Mouse (Mus musculus): Measurements from ENCODE around the gene Elf2. TPM values are rescaled to one million over a fixed set of nuclear protein-coding genes. Genes with fewer than 3 reads are reported as not detected.
"Not testable (repeated sequence)": the region's sequence is repeated elsewhere in the genome, so short reads cannot be mapped to it uniquely, and the experiment has no call there.

The Elf2 gene
- total RNA-seq, 2 experiments from 2014 or later, result 79.8 to 85.1 TPM

GRCm38 (mm10) chr3:51222834-51223460 is 117.5 kb downstream of the Elf2 start:
- DNase-seq, result no peak
- intact Hi-C loops (cut with DNase I), result loop anchor here (2.0 kb wide), 1 partner anchor 20 kb away; no protein-coding TSS in a partner anchor

- intact Hi-C loops (cut with DNase I), result loop anchor here (2.0 kb wide), 1 partner anchor 20 kb away; no protein-coding TSS in a partner anchor
- peak; percentile 46 to 49 for DNase-seq
Measured at GRCm38 (mm10) chr3:51222302-51222701, 118.2 kb downstream of the Elf2 start.

- intact Hi-C loops (cut with DNase I), result loop anchor here (2.0 kb wide), 1 partner anchor 19 kb away; no protein-coding TSS in a partner anchor
Measured at GRCm38 (mm10) chr3:51221847-51222246, 118.6 kb downstream of the Elf2 start.

GRCm38 (mm10) chr3:51220846-51221245 is 119.6 kb downstream of the Elf2 start:
- no peak for DNase-seq
- intact Hi-C loops (cut with DNase I), result no loop called here

More at GRCm38 (mm10) chr3:51221847-51222246, 118.6 kb downstream of the Elf2 start:
- no peak for DNase-seq

- intact Hi-C loops (cut with DNase I), result no loop called here
- no peak for DNase-seq
Measured at GRCm38 (mm10) chr3:51219213-51219612, 121.2 kb downstream of the Elf2 start.

GRCm38 (mm10) chr3:51218385-51218784 is 122.1 kb downstream of the Elf2 start:
- intact Hi-C loops (cut with DNase I); DNase-seq: not testable (repeated sequence)

GRCm38 (mm10) chr3:51216351-51216750 is 124.1 kb downstream of the Elf2 start:
- intact Hi-C loops (cut with DNase I); DNase-seq: not testable (repeated sequence)

- intact Hi-C loops (cut with DNase I), result no loop called here
- DNase-seq, result no peak
Measured at GRCm38 (mm10) chr3:51215681-51216080, 124.8 kb downstream of the Elf2 start.

GRCm38 (mm10) chr3:51213111-51213510 is 127.4 kb downstream of the Elf2 start:
- no peak for DNase-seq
- intact Hi-C loops (cut with DNase I), result no loop called here

GRCm38 (mm10) chr3:51210485-51210884 is 130.0 kb downstream of the Elf2 start:
- no peak for DNase-seq
- intact Hi-C loops (cut with DNase I), result no loop called here

- no peak for DNase-seq
- intact Hi-C loops (cut with DNase I), result no loop called here
Measured at GRCm38 (mm10) chr3:51209503-51210314, 130.8 kb downstream of the Elf2 start.

- DNase-seq, result no peak
- intact Hi-C loops (cut with DNase I), result no loop called here
Measured at GRCm38 (mm10) chr3:51208633-51209032, 131.8 kb downstream of the Elf2 start.

GRCm38 (mm10) chr3:51206521-51206920 is 133.9 kb downstream of the Elf2 start:
- no peak for DNase-seq
- intact Hi-C loops (cut with DNase I), result no loop called here

- DNase-seq, result no peak
- intact Hi-C loops (cut with DNase I), result no loop called here
Measured at GRCm38 (mm10) chr3:51204897-51205296, 135.6 kb downstream of the Elf2 start.

GRCm38 (mm10) chr3:51204441-51204840 is 136.0 kb downstream of the Elf2 start:
- no peak for DNase-seq

GRCm38 (mm10) chr3:51203906-51204305 is 136.6 kb downstream of the Elf2 start:
- intact Hi-C loops (cut with DNase I), result loop anchor here (2.0 kb wide), 1 partner anchor 19 kb away; no protein-coding TSS in a partner anchor
- no peak for DNase-seq

More at GRCm38 (mm10) chr3:51204441-51204840, 136.0 kb downstream of the Elf2 start:
- intact Hi-C loops (cut with DNase I), result no loop called here

Small RNAs within 50 kb of the gene (microRNA-seq; reads per million reads assigned to microRNA genes)
- gene Gm24282, result 0 reads per million in 2 experiments

Other genes with a start within 250 kb of the Elf2 start
- 10 to 100 TPM; 28.9 to 75.4 TPM for gene Noct, start 116.2 kb downstream of the Elf2 start, total RNA-seq (2021)
- under 1 TPM; 0.42 to 0.48 TPM for gene Mgarp, start 56.1 kb upstream of the Elf2 start, total RNA-seq (2021)
- 1,000 to 10,000 TPM; 1,294 to 1,362 TPM for gene Ndufc1, start 68.3 kb upstream of the Elf2 start, total RNA-seq (2021)
- 10 to 100 TPM; 48.4 to 48.6 TPM for gene Naa15, start 74.5 kb upstream of the Elf2 start, total RNA-seq (2021)
- 10 to 100 TPM in 1 of 2 experiments, 1 to 10 TPM in 1; 9.8 to 13.9 TPM for gene Rab33b, start 143.3 kb upstream of the Elf2 start, total RNA-seq (2021)
- gene Setd7, start 220.2 kb upstream of the Elf2 start, total RNA-seq (2021), result 10 to 100 TPM; 57.0 to 67.0 TPM